Mouse (Mus musculus) hindbrain, postnatal 0 days (tissue): ENCODE results near the gene Olfr282. TPM values are rescaled to one million over a fixed set of nuclear protein-coding genes. Genes with fewer than 3 reads are reported as not detected.
"Not testable (repeated sequence)": the region's sequence is repeated elsewhere in the genome, so short reads cannot be mapped to it uniquely, and the experiment has no call there.

ENCODE experiments used
- ATAC-seq: fragments of 200-750 bp; cut with Nextera tagmentation; 2 replicates; pipeline ENCODE4 v1.8.0; 2017; ENCODE audit warnings: mild to moderate bottlenecking, moderate TSS enrichment, moderate library complexity
- DNase-seq: peaks from one replicate; pipeline ENCODE4 v3.0.0-alpha.2; 2015; ENCODE audit warnings: low spot score
- H3K27ac ChIP-seq: fragments of 300-500 bp; sonication (generic); 2 replicates; pipeline ENCODE4 v1.5.1; 2014; ENCODE audit warnings: mild to moderate bottlenecking
- H3K27me3 ChIP-seq: fragments of 300-500 bp; sonication (generic); 2 replicates; pipeline ENCODE4 v1.6.1; 2014; ENCODE audit warnings: low read length, mixed read lengths; ENCODE audit not compliant: insufficient read depth
- H3K36me3 ChIP-seq: fragments of 300-500 bp; sonication (generic); 2 replicates; pipeline ENCODE4 v1.6.1; 2014; ENCODE audit warnings: low read length, mixed read lengths; ENCODE audit not compliant: insufficient read depth
- H3K4me1 ChIP-seq: fragments of 300-500 bp; sonication (generic); 2 replicates; pipeline ENCODE4 v1.6.1; 2014; ENCODE audit warnings: antibody characterized with exemption, low read length, mixed read lengths; ENCODE audit not compliant: insufficient read depth
- H3K4me2 ChIP-seq: fragments of 300-500 bp; sonication (generic); 2 replicates; pipeline ENCODE4 v1.6.1; 2014; ENCODE audit warnings: low read depth, mild to moderate bottlenecking, low read length, moderate library complexity, mixed read lengths
- H3K4me3 ChIP-seq: fragments of 300-500 bp; sonication (generic); 2 replicates; pipeline ENCODE4 v1.5.1; 2014; ENCODE audit warnings: low read length
- H3K9ac ChIP-seq: fragments of 300-500 bp; sonication (generic); replicated peaks from 2 replicates; pipeline ENCODE4 v1.6.1; 2014; ENCODE audit warnings: mild to moderate bottlenecking, low read length, moderate library complexity, mixed read lengths
- H3K9me3 ChIP-seq: fragments of 300-500 bp; sonication (generic); 2 replicates; pipeline ENCODE4 v1.6.1; 2016; ENCODE audit warnings: low read length, mixed read lengths
- CTCF ChIP-seq: IDR thresholded peaks from 2 replicates; pipeline ENCODE4 v1.5.1; 2016; ENCODE audit warnings: antibody characterized with exemption, control low read depth, low read depth
- WGBS: fragments of 180-500 bp; shearing (Covaris S2); extraction: QIAGEN DNeasy Blood & Tissue Kit; methylation state at CpG from one replicate; pipeline ENCODE4 v1.1.7; 2014; 5-methylcytosine and 5-hydroxymethylcytosine counted together
- polyA plus RNA-seq: library from polyadenylated mRNA; unstranded; fragments of >200 nt; fragmentation: Nextera tagmentation; extraction: Ambion mirVana; gene quantifications from 2 replicates; pipeline ENCODE4 v1.2.1, GENCODE M21; 2015
- total RNA-seq: library from RNA; depleted of rRNA; stranded (reverse); fragments of >200 nt; gene quantifications from 2 replicates; pipeline ENCODE4 v1.2.3, GENCODE M21; 2014

The Olfr282 gene
- total and polyA plus RNA-seq, 2 experiments from 2014 or later = not detected

GRCm38 (mm10) chr15:98408406-98409060, 22.5 kb upstream of the Olfr282 start:
- H3K9me3 ChIP-seq = no peaks in the 10 kb centered on the region; the same call in 1 of the 2 replicates
- no peaks in the 10 kb centered on the region for H3K36me3 ChIP-seq
- H3K9ac ChIP-seq = no peak overlapping the region
- no peak overlapping the region for H3K27ac ChIP-seq
- H3K27me3 ChIP-seq = no peaks in the 10 kb centered on the region
- DNase-seq = peak; percentile 23
- no peak for ATAC-seq
- no peak overlapping the region for H3K4me2 ChIP-seq
- 78% methylated on average over 17 of the region's 17 CpGs for WGBS
- TF ChIP-seq CTCF = peak; percentile 52
- no peak overlapping the region for H3K4me3 ChIP-seq
- no peaks in the 10 kb centered on the region for H3K4me1 ChIP-seq

DNA sequence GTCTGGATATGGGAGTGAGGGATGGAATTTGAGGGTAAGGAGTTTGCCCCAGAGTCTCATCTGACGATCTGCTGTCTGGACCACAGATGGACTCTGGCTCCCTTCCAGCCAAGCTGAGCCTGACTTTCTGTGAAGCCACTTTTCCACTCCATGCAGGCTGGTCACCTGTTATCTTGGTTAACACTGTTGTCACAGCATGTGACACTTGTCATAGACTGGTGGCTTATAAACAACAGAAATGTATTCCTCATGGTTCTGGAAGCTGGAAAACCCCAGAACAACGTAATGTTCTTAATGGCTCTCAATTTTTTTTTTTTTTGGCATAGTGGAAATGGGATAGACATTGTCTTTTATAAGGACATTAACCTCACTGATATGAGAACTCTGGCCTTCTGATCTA, 21.4 kb upstream of the Olfr282 start:
- Histone ChIP-seq H3K9ac (no peak overlapping the region), H3K36me3 (no peaks in the 10 kb centered on the region), H3K27me3 (no peaks in the 10 kb centered on the region), H3K4me1 (no peaks in the 10 kb centered on the region), H3K9me3 (no peaks in the 10 kb centered on the region; the same call in 1 of the 2 replicates), H3K4me3 (no peak overlapping the region), H3K4me2 (no peak overlapping the region), H3K27ac (no peak overlapping the region)
- TF ChIP-seq CTCF = no peak
- DNase-seq (no peak), ATAC-seq (no peak)
- 78% methylated on average over 2 of the region's 2 CpGs for WGBS

- WGBS = 88% methylated on average over 9 of the region's 9 CpGs
- ATAC-seq = no peak
Observed at GRCm38 (mm10) chr15:98410249-98410648, 20.8 kb upstream of the Olfr282 start.

DNA sequence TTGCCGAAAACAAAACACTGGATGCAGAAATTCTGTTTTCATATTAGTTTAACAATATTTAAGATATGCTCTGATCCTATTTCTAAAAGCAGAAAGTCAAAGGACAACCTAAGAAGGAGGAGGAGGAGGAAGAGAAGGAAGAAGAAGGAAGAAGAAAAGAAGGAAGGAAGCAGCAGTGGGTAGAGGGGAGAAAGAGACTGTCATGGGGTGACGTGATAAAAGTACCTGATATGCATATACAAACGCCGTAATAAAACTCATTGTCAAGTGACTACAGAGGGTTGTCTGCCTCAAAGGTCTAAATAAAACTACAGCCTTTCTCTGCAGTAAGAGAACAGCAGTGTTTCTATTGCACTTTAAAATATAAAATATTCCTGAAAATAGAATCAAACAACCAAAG, 15.0 kb upstream of the Olfr282 start:
- Histone ChIP-seq H3K27ac (no peak overlapping the region), H3K4me3 (no peak overlapping the region), H3K9ac (no peak overlapping the region), H3K36me3 (no peaks in the 10 kb centered on the region), H3K27me3 (no peaks in the 10 kb centered on the region), H3K9me3 (no peaks in the 10 kb centered on the region), H3K4me1 (no peaks in the 10 kb centered on the region), H3K4me2 (no peak overlapping the region)
- DNase-seq = no peak
- WGBS = 75% methylated on average over 4 of the region's 4 CpGs
- no peak for ATAC-seq
- no peak for TF ChIP-seq CTCF

More at GRCm38 (mm10) chr15:98410249-98410648, 20.8 kb upstream of the Olfr282 start:
- no peak for TF ChIP-seq CTCF
- no peaks in the 10 kb centered on the region for H3K36me3 ChIP-seq
- no peak overlapping the region for H3K4me2 ChIP-seq
- no peaks in the 10 kb centered on the region for H3K27me3 ChIP-seq
- no peak overlapping the region for H3K4me3 ChIP-seq
- DNase-seq = no peak
- H3K27ac ChIP-seq = no peak overlapping the region
- no peaks in the 10 kb centered on the region; the same call in 1 of the 2 replicates for H3K9me3 ChIP-seq
- no peak overlapping the region for H3K9ac ChIP-seq
- no peaks in the 10 kb centered on the region for H3K4me1 ChIP-seq

GRCm38 (mm10) chr15:98416802-98417201, 14.2 kb upstream of the Olfr282 start:
- not testable (repeated sequence) for H3K4me3 ChIP-seq, ATAC-seq, H3K27me3 ChIP-seq, H3K36me3 ChIP-seq, H3K9me3 ChIP-seq, H3K4me2 ChIP-seq, H3K27ac ChIP-seq, H3K9ac ChIP-seq, H3K4me1 ChIP-seq, DNase-seq

DNA sequence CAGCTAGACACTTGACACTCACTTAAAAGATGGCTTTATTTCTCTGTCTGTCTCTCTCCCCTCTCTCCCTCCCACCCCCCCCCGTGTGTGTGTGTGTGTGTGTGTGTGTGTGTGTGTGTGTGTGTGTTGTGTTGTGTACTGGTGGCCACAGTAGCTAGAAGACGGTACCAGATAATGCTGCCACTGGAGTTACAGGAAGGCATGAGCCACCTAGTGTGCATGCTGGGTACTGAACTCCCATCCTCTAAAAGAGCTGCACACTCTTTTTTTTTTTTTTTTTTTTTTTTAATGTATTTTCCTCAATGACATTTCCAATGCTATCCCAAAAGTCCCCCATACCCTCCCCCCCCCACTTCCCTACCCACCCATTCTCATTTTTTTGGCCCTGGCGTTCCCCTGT, 13.7 kb upstream of the Olfr282 start:
- not testable (repeated sequence) for H3K9me3 ChIP-seq, ATAC-seq, H3K4me3 ChIP-seq, H3K27ac ChIP-seq, H3K27me3 ChIP-seq, H3K36me3 ChIP-seq, H3K9ac ChIP-seq, H3K4me2 ChIP-seq, H3K4me1 ChIP-seq
- peak; percentile 31 for DNase-seq
- WGBS = 0% methylated on average over 1 of the region's 3 CpGs
- peak; percentile 47 for TF ChIP-seq CTCF

DNA sequence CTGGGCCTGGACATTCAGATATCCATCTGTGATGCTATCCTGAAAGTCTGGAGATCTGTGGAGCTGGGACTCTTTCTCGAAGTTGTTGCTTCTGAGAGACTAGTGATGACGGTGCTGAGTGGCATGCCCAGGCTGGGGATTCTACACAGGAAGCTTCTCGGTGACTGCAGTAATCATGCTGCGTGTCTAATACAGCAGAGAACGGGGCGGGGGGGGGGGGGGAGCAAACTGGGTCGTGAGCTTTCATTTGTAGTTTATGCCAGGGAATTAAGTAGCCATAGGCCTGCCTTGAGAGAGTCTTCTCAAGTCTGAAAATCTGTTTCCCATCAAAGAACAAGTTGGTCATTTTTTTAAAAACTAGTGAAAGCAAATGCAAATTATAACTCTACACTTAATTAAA, 12.9 kb upstream of the Olfr282 start:
- 75% methylated on average over 7 of the region's 7 CpGs for WGBS
- H3K4me3 ChIP-seq = no peak overlapping the region

More for the DNA sequence above, 12.9 kb upstream of the Olfr282 start:
- no peaks in the 10 kb centered on the region for H3K9me3 ChIP-seq
- no peak for ATAC-seq
- H3K27me3 ChIP-seq = no peaks in the 10 kb centered on the region
- H3K36me3 ChIP-seq = no peaks in the 10 kb centered on the region
- H3K27ac ChIP-seq = no peak overlapping the region
- DNase-seq = no peak
- no peak overlapping the region for H3K4me2 ChIP-seq
- no peaks in the 10 kb centered on the region for H3K4me1 ChIP-seq
- no peak overlapping the region for H3K9ac ChIP-seq
- TF ChIP-seq CTCF = no peak
